Mouse (Mus musculus): ENCODE results near the gene Grid1. TPM values are rescaled to one million over a fixed set of nuclear protein-coding genes. Genes with fewer than 3 reads are reported as not detected.

The Grid1 gene
- polyA plus RNA-seq, 1 experiment from 2014 or later = 6.2 TPM

- H3K4me3 ChIP-seq (ENCODE audit: low read depth, low read length) = no peak overlapping the region
- peaks cover 9% of the 10 kb centered on the region for H3K4me1 ChIP-seq (ENCODE audit: control insufficient read depth, insufficient read depth, low read length)
- 95% methylated on average over 3 of the region's 3 CpGs for WGBS
- no peaks in the 10 kb centered on the region for H3K9me3 ChIP-seq (replicated peaks; ENCODE audit: control insufficient read depth, low read length, poor library complexity, severe bottlenecking)
- no peak overlapping the region for H3K4me2 ChIP-seq (ENCODE audit: low read length)
- H3K27ac ChIP-seq (ENCODE audit: low read length) = no peak overlapping the region
- ATAC-seq = no peak
- no peaks in the 10 kb centered on the region for H3K27me3 ChIP-seq (ENCODE audit: control insufficient read depth, insufficient read depth, low read depth, low read length)
- no peak overlapping the region for H3K9ac ChIP-seq (ENCODE audit: low read depth, low read length)
- no peaks in the 10 kb centered on the region for H3K36me3 ChIP-seq (ENCODE audit: control insufficient read depth, insufficient read depth, low read length)
Measured at GRCm38 (mm10) chr14:34884611-34885010, 64.7 kb downstream of the Grid1 start.

- Histone ChIP-seq H3K27ac (ENCODE audit: low read length) (0 out of 2 replicates have a peak overlapping the region, but pooled peaks have one; percentile 28), H3K4me1 (ENCODE audit: control insufficient read depth, insufficient read depth, low read length) (peaks cover 33% of the 10 kb centered on the region), H3K4me2 (ENCODE audit: low read length) (no peak overlapping the region), H3K9ac (ENCODE audit: low read depth, low read length) (no peak overlapping the region), H3K9me3 (replicated peaks; ENCODE audit: control insufficient read depth, low read length, poor library complexity, severe bottlenecking) (no peaks in the 10 kb centered on the region), H3K27me3 (ENCODE audit: control insufficient read depth, insufficient read depth, low read depth, low read length) (no peaks in the 10 kb centered on the region), H3K36me3 (ENCODE audit: control insufficient read depth, insufficient read depth, low read length) (no peaks in the 10 kb centered on the region), H3K4me3 (ENCODE audit: low read depth, low read length) (no peak overlapping the region)
- ATAC-seq = peak; percentile 12; the same call in 1 of the 2 replicates
- WGBS = 10% methylated on average over 6 of the region's 6 CpGs
Measured at GRCm38 (mm10) chr14:34891769-34892532, 72.0 kb downstream of the Grid1 start.

GRCm38 (mm10) chr14:34896253-34896982 is 76.5 kb downstream of the Grid1 start:
- peak overlapping the region; percentile 57 for H3K4me2 ChIP-seq (ENCODE audit: low read length)
- WGBS = 5% methylated on average over 33 of the region's 33 CpGs
- H3K27me3 ChIP-seq (ENCODE audit: control insufficient read depth, insufficient read depth, low read depth, low read length) = no peaks in the 10 kb centered on the region
- peak overlapping the region; percentile 26 for H3K4me3 ChIP-seq (ENCODE audit: low read depth, low read length)
- peaks cover 23% of the 10 kb centered on the region for H3K4me1 ChIP-seq (ENCODE audit: control insufficient read depth, insufficient read depth, low read length)
- H3K9me3 ChIP-seq (replicated peaks; ENCODE audit: control insufficient read depth, low read length, poor library complexity, severe bottlenecking) = no peaks in the 10 kb centered on the region
- peak; percentile 77 for ATAC-seq
- H3K27ac ChIP-seq (ENCODE audit: low read length) = peak overlapping the region; percentile 66
- peak overlapping the region; percentile 60 for H3K9ac ChIP-seq (ENCODE audit: low read depth, low read length)
- no peaks in the 10 kb centered on the region for H3K36me3 ChIP-seq (ENCODE audit: control insufficient read depth, insufficient read depth, low read length)

- H3K9me3 ChIP-seq (replicated peaks; ENCODE audit: control insufficient read depth, low read length, poor library complexity, severe bottlenecking) = no peaks in the 10 kb centered on the region
- no peak overlapping the region; the same call in 1 of the 2 replicates for H3K4me2 ChIP-seq (ENCODE audit: low read length)
- no peaks in the 10 kb centered on the region for H3K27me3 ChIP-seq (ENCODE audit: control insufficient read depth, insufficient read depth, low read depth, low read length)
- peaks cover 34% of the 10 kb centered on the region for H3K4me1 ChIP-seq (ENCODE audit: control insufficient read depth, insufficient read depth, low read length)
- no peak overlapping the region for H3K4me3 ChIP-seq (ENCODE audit: low read depth, low read length)
- H3K9ac ChIP-seq (ENCODE audit: low read depth, low read length) = no peak overlapping the region; the same call in 1 of the 2 replicates
- peak overlapping the region; percentile 65 for H3K27ac ChIP-seq (ENCODE audit: low read length)
- no peaks in the 10 kb centered on the region for H3K36me3 ChIP-seq (ENCODE audit: control insufficient read depth, insufficient read depth, low read length)
- 34% methylated on average over 4 of the region's 4 CpGs for WGBS
- 0 out of 2 replicates have a peak, but pooled peaks have one; percentile 14 for ATAC-seq
Measured at GRCm38 (mm10) chr14:34903854-34904253, 83.9 kb downstream of the Grid1 start.

- Histone ChIP-seq H3K27me3 (ENCODE audit: control insufficient read depth, insufficient read depth, low read depth, low read length) (no peaks in the 10 kb centered on the region), H3K4me3 (ENCODE audit: low read depth, low read length) (no peak overlapping the region), H3K9ac (ENCODE audit: low read depth, low read length) (no peak overlapping the region), H3K4me1 (ENCODE audit: control insufficient read depth, insufficient read depth, low read length) (peaks cover 43% of the 10 kb centered on the region), H3K36me3 (ENCODE audit: control insufficient read depth, insufficient read depth, low read length) (no peaks in the 10 kb centered on the region), H3K4me2 (ENCODE audit: low read length) (no peak overlapping the region), H3K9me3 (replicated peaks; ENCODE audit: control insufficient read depth, low read length, poor library complexity, severe bottlenecking) (no peaks in the 10 kb centered on the region), H3K27ac (ENCODE audit: low read length) (no peak overlapping the region)
- WGBS = 76% methylated on average over 2 of the region's 2 CpGs
- ATAC-seq = no peak
Measured at GRCm38 (mm10) chr14:34905697-34906096, 85.8 kb downstream of the Grid1 start.

- no peaks in the 10 kb centered on the region for H3K36me3 ChIP-seq (ENCODE audit: control insufficient read depth, insufficient read depth, low read length)
- no peaks in the 10 kb centered on the region for H3K9me3 ChIP-seq (replicated peaks; ENCODE audit: control insufficient read depth, low read length, poor library complexity, severe bottlenecking)
- peaks cover 32% of the 10 kb centered on the region for H3K4me1 ChIP-seq (ENCODE audit: control insufficient read depth, insufficient read depth, low read length)
- no peak overlapping the region for H3K4me2 ChIP-seq (ENCODE audit: low read length)
- no peak overlapping the region for H3K9ac ChIP-seq (ENCODE audit: low read depth, low read length)
- no peak overlapping the region for H3K4me3 ChIP-seq (ENCODE audit: low read depth, low read length)
- H3K27ac ChIP-seq (ENCODE audit: low read length) = no peak overlapping the region
- 53% methylated on average over 2 of the region's 2 CpGs for WGBS
- 0 out of 2 replicates have a peak, but pooled peaks have one; percentile 8 for ATAC-seq
- H3K27me3 ChIP-seq (ENCODE audit: control insufficient read depth, insufficient read depth, low read depth, low read length) = no peaks in the 10 kb centered on the region
Measured at GRCm38 (mm10) chr14:34908366-34908765, 88.5 kb downstream of the Grid1 start.

GRCm38 (mm10) chr14:34908804-34909203 is 88.9 kb downstream of the Grid1 start:
- Histone ChIP-seq H3K9me3 (replicated peaks; ENCODE audit: control insufficient read depth, low read length, poor library complexity, severe bottlenecking) (no peaks in the 10 kb centered on the region), H3K4me3 (ENCODE audit: low read depth, low read length) (no peak overlapping the region), H3K4me2 (ENCODE audit: low read length) (no peak overlapping the region), H3K27me3 (ENCODE audit: control insufficient read depth, insufficient read depth, low read depth, low read length) (no peaks in the 10 kb centered on the region), H3K4me1 (ENCODE audit: control insufficient read depth, insufficient read depth, low read length) (peaks cover 28% of the 10 kb centered on the region), H3K9ac (ENCODE audit: low read depth, low read length) (0 out of 2 replicates have a peak overlapping the region, but pooled peaks have one; percentile 28), H3K27ac (ENCODE audit: low read length) (peak overlapping the region; percentile 45; the same call in 1 of the 2 replicates), H3K36me3 (ENCODE audit: control insufficient read depth, insufficient read depth, low read length) (no peaks in the 10 kb centered on the region)
- ATAC-seq = peak; percentile 87
- 7% methylated on average over 4 of the region's 4 CpGs for WGBS

GRCm38 (mm10) chr14:34916315-34916714 is 96.4 kb downstream of the Grid1 start:
- ATAC-seq = no peak
- Histone ChIP-seq H3K9ac (ENCODE audit: low read depth, low read length) (no peak overlapping the region), H3K4me3 (ENCODE audit: low read depth, low read length) (no peak overlapping the region), H3K4me2 (ENCODE audit: low read length) (no peak overlapping the region), H3K27ac (ENCODE audit: low read length) (no peak overlapping the region), H3K4me1 (ENCODE audit: control insufficient read depth, insufficient read depth, low read length) (peaks cover 10% of the 10 kb centered on the region; the same call in 1 of the 2 replicates), H3K9me3 (replicated peaks; ENCODE audit: control insufficient read depth, low read length, poor library complexity, severe bottlenecking) (no peaks in the 10 kb centered on the region), H3K27me3 (ENCODE audit: control insufficient read depth, insufficient read depth, low read depth, low read length) (no peaks in the 10 kb centered on the region), H3K36me3 (ENCODE audit: control insufficient read depth, insufficient read depth, low read length) (no peaks in the 10 kb centered on the region)
- whole genome bisulfite sequencing = 73% methylated on average over 6 of the region's 6 CpGs

GRCm38 (mm10) chr14:34917111-34917510 is 97.2 kb downstream of the Grid1 start:
- H3K4me3 ChIP-seq (ENCODE audit: low read depth, low read length) = no peak overlapping the region
- WGBS = 54% methylated on average over 1 of the region's 1 CpGs
- H3K9me3 ChIP-seq (replicated peaks; ENCODE audit: control insufficient read depth, low read length, poor library complexity, severe bottlenecking) = no peaks in the 10 kb centered on the region
- no peak overlapping the region for H3K9ac ChIP-seq (ENCODE audit: low read depth, low read length)
- H3K27me3 ChIP-seq (ENCODE audit: control insufficient read depth, insufficient read depth, low read depth, low read length) = no peaks in the 10 kb centered on the region
- H3K27ac ChIP-seq (ENCODE audit: low read length) = no peak overlapping the region
- H3K36me3 ChIP-seq (ENCODE audit: control insufficient read depth, insufficient read depth, low read length) = no peaks in the 10 kb centered on the region
- H3K4me1 ChIP-seq (ENCODE audit: control insufficient read depth, insufficient read depth, low read length) = peaks cover 13% of the 10 kb centered on the region; the same call in 1 of the 2 replicates
- no peak for ATAC-seq
- H3K4me2 ChIP-seq (ENCODE audit: low read length) = no peak overlapping the region

Measured in midbrain, embryonic 16.5 days (tissue).